20 mouse cellular contexts compared by ENCODE assay signal in genomic region chr5:21351678-21352077, GRCm38 (mm10). TPM values are rescaled to one million over a fixed set of nuclear protein-coding genes. Genes with fewer than 3 reads are reported as not detected.
DNase-seq lines count a peak whose midpoint lies in the region; ATAC-seq and TF ChIP-seq lines count a peak whose summit lies in the region.
"Had no signal": no experiment of that assay in that cellular context is flagged by ENCODE, and none has a peak within 500 bp of the region (broad histone marks: within the 10 kb centered on the region; RNA-seq: fewer than 3 reads in every experiment).

No protein-coding gene starts in this region.

- no peak overlapping the region for H3K27ac ChIP-seq in gastrocnemius, adult 2 months

- peak; percentile 53 for DNase-seq in 416B (ENCODE audit: low read depth)
- DNase-seq in lung, adult 18-20 months, result no peak
- DNase-seq in gastrocnemius, adult 2 months, result no peak
- no peak for DNase-seq in left cerebral cortex, postnatal 10 days (ENCODE audit: extremely low spot score in 1 of 2, low spot score in 2 of 2)
- DNase-seq: adrenal gland, adult 2 months; adrenal gland, adult 8-10 months; adrenal gland, postnatal 10 days; adrenal gland, postnatal 14 days; adrenal gland, postnatal 25 days; adrenal gland, postnatal 36 days; B cell, adult 2 months; cerebellum, adult 11 months; cerebellum, adult 11-12 months; cerebellum, adult 18-20 months; cerebellum, adult 2 months had no signal

- no peak overlapping the region for H3K4me3 ChIP-seq in gastrocnemius, adult 2 months

- ATAC-seq in granulocyte monocyte progenitor cell, adult 5-6 weeks (replicated peaks; ENCODE audit: poor library complexity, severe bottlenecking), result peak; percentile 66
- ATAC-seq in megakaryocyte progenitor cell, adult 5-6 weeks (replicated peaks; ENCODE audit: poor library complexity), result peak; percentile 58; the same call in 1 of the 2 replicates
- ATAC-seq: activated CD4-positive, CD25-positive, alpha-beta regulatory T cell, adult 4 months; CD4-positive, CD25-positive, alpha-beta regulatory T cell, adult 4 months; Patski had no signal

- no peak for TF ChIP-seq CTCF in gastrocnemius, adult 2 months (IDR thresholded peaks at IDR 0.05)

- intact Hi-C loops in gastrocnemius, adult 2 months (cut with DNase I), result no loop called here
- intact Hi-C loops in left cerebral cortex, postnatal 10 days (cut with DNase I), result no loop called here

RNA-seq across cellular contexts. Expression of gene Fgl2, which starts 20.8 kb away (rescaled TPM):
- 37.5 and 40.3 TPM in 2 replicates for total RNA-seq in granulocyte monocyte progenitor cell, adult 5-6 weeks (2014; fragmentation: Nextera tagmentation)
- total RNA-seq in granulocyte monocyte progenitor cell, adult 5-6 weeks (2017), result 85.1 and 89.7 TPM in 2 replicates
- 67.9 and 69.9 TPM in 2 replicates for total RNA-seq in megakaryocyte progenitor cell, adult 5-6 weeks (2015)
- 77.0 and 79.6 TPM in 2 replicates for total RNA-seq in megakaryocyte progenitor cell, adult 5-6 weeks (2017)
- 10 to 100 TPM in 1 of 2 experiments, 1 to 10 TPM in 1; 7.8 to 13.8 TPM for total RNA-seq in gastrocnemius, adult 2 months (2021)
- 1 to 10 TPM; 2.0 to 2.1 TPM for total RNA-seq in left cerebral cortex, postnatal 10 days (2021)
